Comparison of ENCODE assay signal across 8 mouse cellular contexts in the genomic region with DNA sequence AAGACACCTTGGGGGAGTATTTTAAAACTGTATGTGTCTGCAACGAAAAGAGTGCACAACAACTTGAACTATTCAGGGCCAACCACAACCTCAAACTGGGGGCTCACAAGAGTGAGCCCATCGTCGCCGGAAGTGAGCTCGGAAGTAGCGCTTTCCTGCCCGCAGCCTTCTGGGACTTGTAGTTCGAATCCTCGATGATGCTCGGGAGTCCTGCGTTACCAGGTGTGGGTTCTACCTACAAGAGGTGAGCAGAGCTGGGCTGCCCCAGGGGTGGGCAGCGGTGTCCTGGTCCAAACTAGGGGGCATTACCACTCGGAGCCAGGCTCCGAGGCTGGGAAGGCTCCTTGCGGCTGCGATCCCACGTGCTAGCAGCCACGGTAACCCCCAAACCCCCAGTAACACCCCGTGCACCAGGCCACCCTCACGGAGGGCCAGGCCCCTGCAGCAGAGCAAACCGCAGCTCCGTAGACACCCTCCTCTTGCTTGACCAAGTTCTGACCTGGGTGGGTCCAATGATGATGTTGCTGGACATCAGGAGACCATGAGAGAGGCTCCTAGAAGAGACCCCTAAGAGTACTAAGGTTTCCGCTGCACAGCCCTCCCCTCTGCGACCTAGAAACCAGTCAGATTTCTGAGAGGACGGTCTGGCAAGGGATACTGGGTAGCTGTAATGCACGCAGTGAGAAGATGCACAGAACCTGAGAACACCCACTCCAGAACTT. TPM values are rescaled to one million over a fixed set of nuclear protein-coding genes. Genes with fewer than 3 reads are reported as not detected.
A peak's percentile ranks its signal among the peaks of the same experiment; 100 is the strongest.
DNase-seq lines count a peak whose midpoint lies in the region; ATAC-seq and TF ChIP-seq lines count a peak whose summit lies in the region.

No protein-coding gene starts in this region.

- H3K79me2 ChIP-seq in liver, adult 2 months (ENCODE audit: control insufficient read depth, insufficient read depth, low read length), result no peaks in the 10 kb centered on the region

- WGBS in embryonic facial prominence, embryonic 12.5 days, result 2% methylated on average over 26 of the region's 26 CpGs
- 3% methylated on average over 26 of the region's 26 CpGs for WGBS in heart, embryonic 10.5 days
- 3% methylated on average over 26 of the region's 26 CpGs for WGBS in kidney, embryonic 14.5 days
- WGBS in liver, adult 2 months, result 5% methylated on average over 26 of the region's 26 CpGs
- 2% methylated on average over 26 of the region's 26 CpGs for WGBS in midbrain, postnatal 0 days
- WGBS in stomach, embryonic 14.5 days, result 3% methylated on average over 26 of the region's 26 CpGs

- ATAC-seq in embryonic facial prominence, embryonic 12.5 days (ENCODE audit: insufficient number of reproducible peaks, insufficient read depth, low FRiP score, low TSS enrichment), result peak; percentile 81
- peak; percentile 83 for ATAC-seq in kidney, embryonic 14.5 days (ENCODE audit: low FRiP score, low TSS enrichment)
- peak; percentile 89 for ATAC-seq in midbrain, postnatal 0 days (ENCODE audit: low FRiP score)
- ATAC-seq in stomach, embryonic 14.5 days (ENCODE audit: insufficient number of reproducible peaks, insufficient read depth, low FRiP score, low read depth), result peak; percentile 82; the same call in 1 of the 2 replicates

- peak overlapping the region; percentile 67 for H3K4me2 ChIP-seq in embryonic facial prominence, embryonic 12.5 days (replicated peaks)
- peak overlapping the region; percentile 92 for H3K4me2 ChIP-seq in kidney, embryonic 14.5 days (replicated peaks; ENCODE audit: low read depth, low read length)
- H3K4me2 ChIP-seq in midbrain, postnatal 0 days (ENCODE audit: low read depth, low read length, poor library complexity, severe bottlenecking), result peak overlapping the region; percentile 76
- H3K4me2 ChIP-seq in stomach, embryonic 14.5 days (replicated peaks; ENCODE audit: low read depth, low read length), result peak overlapping the region; percentile 80

- H3K27me3 ChIP-seq in embryonic facial prominence, embryonic 12.5 days, result no peaks in the 10 kb centered on the region
- H3K27me3 ChIP-seq in heart, embryonic 10.5 days (ENCODE audit: insufficient read depth, poor library complexity, severe bottlenecking), result no peaks in the 10 kb centered on the region
- H3K27me3 ChIP-seq in kidney, embryonic 14.5 days (ENCODE audit: control insufficient read depth, insufficient read depth, low read length), result no peaks in the 10 kb centered on the region
- no peaks in the 10 kb centered on the region for H3K27me3 ChIP-seq in liver, adult 2 months (ENCODE audit: control insufficient read depth, insufficient read depth, low read length)
- H3K27me3 ChIP-seq in midbrain, postnatal 0 days (ENCODE audit: insufficient read depth, low read length), result no peaks in the 10 kb centered on the region
- H3K27me3 ChIP-seq in stomach, embryonic 14.5 days (ENCODE audit: control insufficient read depth, insufficient read depth, low read length), result no peaks in the 10 kb centered on the region

- H3K27ac ChIP-seq in embryonic facial prominence, embryonic 12.5 days, result no peak overlapping the region
- peak overlapping the region; percentile 88 for H3K27ac ChIP-seq in heart, embryonic 10.5 days
- H3K27ac ChIP-seq in kidney, embryonic 14.5 days (ENCODE audit: low read depth, low read length), result no peak overlapping the region
- no peak overlapping the region for H3K27ac ChIP-seq in liver, adult 2 months (replicated peaks; ENCODE audit: insufficient read depth, low read depth, low read length)
- peak overlapping the region; percentile 7; the same call in 1 of the 2 replicates for H3K27ac ChIP-seq in midbrain, postnatal 0 days (ENCODE audit: low read depth, low read length)
- H3K27ac ChIP-seq in stomach, embryonic 14.5 days (ENCODE audit: low read length), result no peak overlapping the region

- H3K4me1 ChIP-seq in embryonic facial prominence, embryonic 12.5 days, result no peaks in the 10 kb centered on the region
- H3K4me1 ChIP-seq in heart, embryonic 10.5 days, result peaks cover 6% of the 10 kb centered on the region; the same call in 1 of the 2 replicates
- 0 out of 2 replicates have a peak, but pooled peaks cover 4% of the 10 kb centered on the region for H3K4me1 ChIP-seq in kidney, embryonic 14.5 days (ENCODE audit: control insufficient read depth, insufficient read depth, low read length)
- 0 out of 2 replicates have a peak, but pooled peaks cover 2% of the 10 kb centered on the region for H3K4me1 ChIP-seq in liver, adult 2 months (ENCODE audit: control insufficient read depth, insufficient read depth, low read length)
- H3K4me1 ChIP-seq in midbrain, postnatal 0 days (ENCODE audit: insufficient read depth, low read length), result no peaks in the 10 kb centered on the region
- no peaks in the 10 kb centered on the region for H3K4me1 ChIP-seq in stomach, embryonic 14.5 days (ENCODE audit: control insufficient read depth, insufficient read depth, low read length)

- no peaks in the 10 kb centered on the region for H3K36me3 ChIP-seq in embryonic facial prominence, embryonic 12.5 days
- no peaks in the 10 kb centered on the region for H3K36me3 ChIP-seq in heart, embryonic 10.5 days
- no peaks in the 10 kb centered on the region for H3K36me3 ChIP-seq in kidney, embryonic 14.5 days (ENCODE audit: control insufficient read depth, insufficient read depth, low read length)
- no peaks in the 10 kb centered on the region for H3K36me3 ChIP-seq in liver, adult 2 months (ENCODE audit: control insufficient read depth, insufficient read depth, low read length)
- no peaks in the 10 kb centered on the region for H3K36me3 ChIP-seq in midbrain, postnatal 0 days (ENCODE audit: insufficient read depth, low read length)
- H3K36me3 ChIP-seq in stomach, embryonic 14.5 days (ENCODE audit: control insufficient read depth, insufficient read depth, low read length), result no peaks in the 10 kb centered on the region

- no peak for TF ChIP-seq POLR2A in liver, adult 2 months (IDR thresholded peaks at IDR 0.05; ENCODE audit: extremely low read depth, insufficient read depth, low read length)

- H3K9ac ChIP-seq in embryonic facial prominence, embryonic 12.5 days, result peak overlapping the region; percentile 51
- H3K9ac ChIP-seq in kidney, embryonic 14.5 days (ENCODE audit: low read depth, low read length), result peak overlapping the region; percentile 70
- H3K9ac ChIP-seq in liver, adult 2 months (ENCODE audit: low read depth, low read length), result peak overlapping the region; percentile 1; the same call in 1 of the 2 replicates
- peak overlapping the region; percentile 64 for H3K9ac ChIP-seq in midbrain, postnatal 0 days (replicated peaks; ENCODE audit: low read length, poor library complexity, severe bottlenecking)
- H3K9ac ChIP-seq in stomach, embryonic 14.5 days (replicated peaks; ENCODE audit: low read depth, low read length), result peak overlapping the region; percentile 56

- DNase-seq in B cell, adult 2 months, result peak; percentile 66
- DNase-seq in adrenal gland, postnatal 10 days, result peak; percentile 52
- DNase-seq in heart, embryonic 10.5 days (ENCODE audit: low spot score), result peak; percentile 91
- peak; percentile 25 for DNase-seq in liver, adult 2 months (ENCODE audit: extremely low read depth, low read depth, low spot score)
- peak; percentile 80 for DNase-seq in midbrain, postnatal 0 days (ENCODE audit: low spot score)

- peak overlapping the region; percentile 77 for H3K4me3 ChIP-seq in embryonic facial prominence, embryonic 12.5 days
- H3K4me3 ChIP-seq in heart, embryonic 10.5 days, result peak overlapping the region; percentile 83
- H3K4me3 ChIP-seq in kidney, embryonic 14.5 days (ENCODE audit: low read length), result peak overlapping the region; percentile 80
- H3K4me3 ChIP-seq in liver, adult 2 months (ENCODE audit: insufficient read depth, low read depth, low read length), result peak overlapping the region; percentile 78
- H3K4me3 ChIP-seq in midbrain, postnatal 0 days (ENCODE audit: low read depth, low read length), result peak overlapping the region; percentile 57
- H3K4me3 ChIP-seq in stomach, embryonic 14.5 days (ENCODE audit: low read depth, low read length), result peak overlapping the region; percentile 68

- TF ChIP-seq CTCF in liver, adult 2 months (IDR thresholded peaks at IDR 0.05; ENCODE audit: low read depth, low read length), result no peak
- TF ChIP-seq CTCF in midbrain, postnatal 0 days (IDR thresholded peaks at IDR 0.05), result no peak

- no peaks in the 10 kb centered on the region for H3K9me3 ChIP-seq in embryonic facial prominence, embryonic 12.5 days
- no peaks in the 10 kb centered on the region for H3K9me3 ChIP-seq in heart, embryonic 10.5 days
- H3K9me3 ChIP-seq in kidney, embryonic 14.5 days (ENCODE audit: control insufficient read depth, low read length), result no peaks in the 10 kb centered on the region
- H3K9me3 ChIP-seq in midbrain, postnatal 0 days (ENCODE audit: low read length), result no peaks in the 10 kb centered on the region
- no peaks in the 10 kb centered on the region for H3K9me3 ChIP-seq in stomach, embryonic 14.5 days (ENCODE audit: control insufficient read depth, low read depth, low read length)

RNA-seq across cellular contexts. Expression of a gene that starts 1.2 kb away (rescaled TPM):
- total RNA-seq in adrenal gland, postnatal 10 days (2021), result 1 to 10 TPM; 1.9 to 2.7 TPM
- 15.7 and 19.2 TPM in 2 replicates for polyA plus RNA-seq in embryonic facial prominence, embryonic 12.5 days (2016; fragmentation: Nextera tagmentation; extraction: Ambion mirVana)
- 4.2 and 6.3 TPM in 2 replicates for polyA plus RNA-seq in heart, embryonic 10.5 days (2016; fragmentation: Nextera tagmentation; extraction: Ambion mirVana)
- polyA plus RNA-seq in kidney, embryonic 14.5 days (2014; fragmentation: Nextera tagmentation; extraction: Ambion mirVana), result 6.6 and 10.0 TPM in 2 replicates
- total RNA-seq in liver, adult 2 months (2014; rRNA removed), result 0.07 and 0.09 TPM in 2 replicates
- polyA plus RNA-seq in liver, adult 2 months (2012; rRNA removed), result 0.05 TPM in 1 of 2 replicates, not detected in the other
- total RNA-seq in midbrain, postnatal 0 days (2014; rRNA removed), result 14.5 and 18.6 TPM in 2 replicates
- 16.1 and 16.6 TPM in 2 replicates for polyA plus RNA-seq in midbrain, postnatal 0 days (2015; fragmentation: Nextera tagmentation; extraction: Ambion mirVana)
- 7.1 and 7.6 TPM in 2 replicates for polyA plus RNA-seq in stomach, embryonic 14.5 days (2014; fragmentation: Nextera tagmentation; extraction: Ambion mirVana)

RNA-seq across cellular contexts. Expression of a gene that starts 22.1 kb away (rescaled TPM):
- 10 to 100 TPM; 30.9 to 38.0 TPM for total RNA-seq in adrenal gland, postnatal 10 days (2021)
- 175 and 182 TPM in 2 replicates for polyA plus RNA-seq in embryonic facial prominence, embryonic 12.5 days (2016; fragmentation: Nextera tagmentation; extraction: Ambion mirVana)
- 58.5 and 73.6 TPM in 2 replicates for polyA plus RNA-seq in heart, embryonic 10.5 days (2016; fragmentation: Nextera tagmentation; extraction: Ambion mirVana)
- polyA plus RNA-seq in kidney, embryonic 14.5 days (2014; fragmentation: Nextera tagmentation; extraction: Ambion mirVana), result 110 and 111 TPM in 2 replicates
- 14.1 and 19.6 TPM in 2 replicates for total RNA-seq in liver, adult 2 months (2014; rRNA removed)
- 16.4 and 27.6 TPM in 2 replicates for polyA plus RNA-seq in liver, adult 2 months (2012; rRNA removed)
- total RNA-seq in midbrain, postnatal 0 days (2014; rRNA removed), result 75.0 and 95.9 TPM in 2 replicates
- 109 and 122 TPM in 2 replicates for polyA plus RNA-seq in midbrain, postnatal 0 days (2015; fragmentation: Nextera tagmentation; extraction: Ambion mirVana)
- polyA plus RNA-seq in stomach, embryonic 14.5 days (2014; fragmentation: Nextera tagmentation; extraction: Ambion mirVana), result 126 and 141 TPM in 2 replicates

RNA-seq across cellular contexts. Expression of a gene that starts 37.1 kb away (rescaled TPM):
- total RNA-seq in adrenal gland, postnatal 10 days (2021), result 100 to 1,000 TPM; 424 to 432 TPM
- polyA plus RNA-seq in embryonic facial prominence, embryonic 12.5 days (2016; fragmentation: Nextera tagmentation; extraction: Ambion mirVana), result 659 and 677 TPM in 2 replicates
- polyA plus RNA-seq in heart, embryonic 10.5 days (2016; fragmentation: Nextera tagmentation; extraction: Ambion mirVana), result 660 and 767 TPM in 2 replicates
- polyA plus RNA-seq in kidney, embryonic 14.5 days (2014; fragmentation: Nextera tagmentation; extraction: Ambion mirVana), result 606 and 823 TPM in 2 replicates
- total RNA-seq in liver, adult 2 months (2014; rRNA removed), result 188 and 197 TPM in 2 replicates
- 88.2 and 89.3 TPM in 2 replicates for polyA plus RNA-seq in liver, adult 2 months (2012; rRNA removed)
- 154 and 159 TPM in 2 replicates for total RNA-seq in midbrain, postnatal 0 days (2014; rRNA removed)
- polyA plus RNA-seq in midbrain, postnatal 0 days (2015; fragmentation: Nextera tagmentation; extraction: Ambion mirVana), result 173 and 183 TPM in 2 replicates
- polyA plus RNA-seq in stomach, embryonic 14.5 days (2014; fragmentation: Nextera tagmentation; extraction: Ambion mirVana), result 685 and 701 TPM in 2 replicates

Comparison
In these comparisons a context has a peak if more than half of its experiments do, and no peak if none do; other contexts are left out.
1. DNase-seq: peak in every context shown above with its lines; median percentile 91 in heart, embryonic 10.5 days; 80 in midbrain, postnatal 0 days; 66 in B cell, adult 2 months; 52 in adrenal gland, postnatal 10 days; 25 in liver, adult 2 months.
2. H3K27ac ChIP-seq: peak in heart, embryonic 10.5 days (single experiment) and midbrain, postnatal 0 days (single experiment); none in embryonic facial prominence, embryonic 12.5 days (single experiment), kidney, embryonic 14.5 days (single experiment), liver, adult 2 months (single experiment) and stomach, embryonic 14.5 days (single experiment).
3. H3K9ac ChIP-seq: peak in every context shown above with its lines; median percentile 70 in kidney, embryonic 14.5 days; 64 in midbrain, postnatal 0 days; 56 in stomach, embryonic 14.5 days; 51 in embryonic facial prominence, embryonic 12.5 days; 1 in liver, adult 2 months.
4. Peak in every context shown above with its lines, with median percentiles within 50 percentile points of each other: ATAC-seq, H3K4me2 ChIP-seq and H3K4me3 ChIP-seq.